Mouse (Mus musculus) gastrocnemius, postnatal 25 days (tissue): ENCODE data around the gene Dera. TPM values are rescaled to one million over a fixed set of nuclear protein-coding genes. Genes with fewer than 3 reads are reported as not detected.
"Not testable (repeated sequence)": the region's sequence is repeated elsewhere in the genome, so short reads cannot be mapped to it uniquely, and the experiment has no call there.

ENCODE experiments used
- DNase-seq: peaks from one replicate; pipeline ENCODE4 v3.0.0; 2022
- long read RNA-seq, 2 experiments: library from polyadenylated mRNA; stranded (forward); transcript quantifications; one replicate each; pipeline ENCODE4 v2.0.0; 2021
- total RNA-seq, 2 experiments: library from RNA; stranded (reverse); gene quantifications; 1 replicate in 1 of 2; 2 replicates in 1 of 2; pipeline ENCODE4 v1.2.3; 2021

Gene Dera
- 10 to 100 TPM; 10.4 to 11.0 TPM for total RNA-seq
- long read RNA-seq, experiment 1, transcript Dera-201 (9 exons, 1,729 nt) = major isoform, 6 of 7 reads
- long read RNA-seq, experiment 1, partial matches to known transcripts = 0 of 7 reads
- long read RNA-seq, experiment 1, other reads (novel, unspliced or antisense) = 0 of 7 reads
- long read RNA-seq, experiment 2, transcript Dera-201 (9 exons, 1,729 nt) = major isoform, 13 of 14 reads
- long read RNA-seq, experiment 2, partial matches to known transcripts = 0 of 14 reads
- long read RNA-seq, experiment 2, other reads (novel, unspliced or antisense) = 0 of 14 reads

DNA sequence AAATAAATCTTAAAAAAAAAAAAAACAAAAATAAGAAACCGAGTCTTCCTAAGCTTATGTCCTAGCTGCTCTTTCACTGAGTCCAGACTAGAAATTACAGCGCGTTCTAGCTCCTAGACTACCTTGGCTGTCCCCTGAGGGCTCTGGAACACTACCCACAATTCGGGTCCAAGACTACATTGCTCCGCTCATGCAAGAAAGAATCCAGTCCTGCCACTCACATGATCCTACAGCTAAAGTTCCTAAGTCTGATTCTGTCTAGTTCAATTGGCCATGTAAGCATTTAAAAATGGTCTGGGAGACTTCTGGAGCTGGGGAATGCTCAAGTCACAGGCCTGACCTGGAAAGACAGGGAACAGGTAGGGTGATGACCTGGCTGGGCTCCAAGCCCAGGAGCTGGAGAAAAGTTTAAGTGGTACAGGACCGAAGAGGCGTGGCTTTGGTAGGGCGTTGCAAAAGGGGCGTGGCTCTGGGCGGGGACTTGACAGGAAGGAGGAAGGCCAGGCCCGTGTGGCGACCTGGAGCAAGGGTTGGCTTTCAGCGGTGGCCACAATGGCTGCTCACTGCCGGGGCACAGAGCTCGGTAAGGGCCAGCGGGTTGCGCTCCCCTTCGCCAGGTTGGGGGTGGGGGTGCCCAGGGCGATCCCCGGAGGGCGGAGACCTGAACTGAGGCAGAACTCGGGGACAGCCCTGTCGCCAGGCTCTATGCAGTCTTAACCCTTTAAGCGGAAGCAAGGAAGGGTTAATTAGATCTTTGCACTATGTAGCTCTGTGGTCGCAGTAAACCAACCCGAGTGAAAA is at the start of gene Dera:
Dera (plus strand) TSS at position 491 of the 801 bp plus-strand sequence.
- DNase-seq = peak; percentile 73

DNA sequence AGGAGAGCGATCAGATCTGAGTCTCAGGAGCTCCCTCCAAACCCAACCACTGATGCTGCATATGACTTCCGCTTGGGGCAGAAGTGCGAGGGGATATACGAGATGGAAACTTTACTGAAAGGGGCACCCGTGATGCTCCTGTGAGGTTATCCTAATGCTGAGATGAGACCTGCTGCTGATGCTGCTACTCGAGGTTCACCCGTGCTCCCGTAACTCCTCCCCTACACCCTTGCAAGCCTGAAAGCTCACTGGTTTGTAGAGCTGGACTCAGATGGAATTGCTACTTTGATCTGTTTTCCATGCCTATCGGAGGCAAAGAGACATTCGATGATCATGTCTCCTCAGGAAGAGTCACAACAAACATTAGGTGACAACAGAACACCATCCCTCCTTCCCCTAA is 48.1 kb upstream of the Dera start:
- no peak for DNase-seq

DNA sequence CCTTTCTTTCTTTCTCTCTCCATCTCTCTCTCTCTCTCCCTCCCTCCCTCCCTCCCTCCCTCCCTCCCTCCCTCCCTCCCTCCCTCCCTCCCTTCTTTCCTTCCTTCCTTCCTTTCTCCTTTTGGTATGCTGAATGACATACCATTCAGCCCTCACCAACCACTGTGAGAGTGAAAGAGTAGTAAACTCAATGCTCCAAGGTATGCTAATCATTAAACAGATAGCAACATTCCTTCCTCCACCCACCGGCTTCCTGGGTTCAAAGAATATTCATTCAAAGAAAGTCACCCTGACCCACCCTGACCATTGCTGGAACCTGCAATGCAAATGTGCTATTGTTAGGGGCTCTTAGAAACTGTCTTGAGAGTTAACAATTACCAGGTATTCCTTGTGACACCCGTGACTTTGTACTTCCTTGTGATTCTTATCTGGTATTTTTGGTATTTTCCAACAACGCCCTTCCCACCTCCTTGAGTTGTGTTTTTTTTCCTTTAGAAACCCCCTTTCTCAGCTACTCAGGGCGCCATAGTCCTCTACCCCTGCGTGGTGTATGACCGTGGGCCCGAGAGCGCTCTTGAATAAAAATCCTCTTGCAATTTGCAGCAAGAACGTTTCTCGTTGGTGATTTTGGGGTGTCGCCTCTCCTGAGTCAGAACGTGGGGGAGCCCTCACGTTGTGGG is 45.5 kb upstream of the Dera start:
- not testable (repeated sequence) for DNase-seq

DNA sequence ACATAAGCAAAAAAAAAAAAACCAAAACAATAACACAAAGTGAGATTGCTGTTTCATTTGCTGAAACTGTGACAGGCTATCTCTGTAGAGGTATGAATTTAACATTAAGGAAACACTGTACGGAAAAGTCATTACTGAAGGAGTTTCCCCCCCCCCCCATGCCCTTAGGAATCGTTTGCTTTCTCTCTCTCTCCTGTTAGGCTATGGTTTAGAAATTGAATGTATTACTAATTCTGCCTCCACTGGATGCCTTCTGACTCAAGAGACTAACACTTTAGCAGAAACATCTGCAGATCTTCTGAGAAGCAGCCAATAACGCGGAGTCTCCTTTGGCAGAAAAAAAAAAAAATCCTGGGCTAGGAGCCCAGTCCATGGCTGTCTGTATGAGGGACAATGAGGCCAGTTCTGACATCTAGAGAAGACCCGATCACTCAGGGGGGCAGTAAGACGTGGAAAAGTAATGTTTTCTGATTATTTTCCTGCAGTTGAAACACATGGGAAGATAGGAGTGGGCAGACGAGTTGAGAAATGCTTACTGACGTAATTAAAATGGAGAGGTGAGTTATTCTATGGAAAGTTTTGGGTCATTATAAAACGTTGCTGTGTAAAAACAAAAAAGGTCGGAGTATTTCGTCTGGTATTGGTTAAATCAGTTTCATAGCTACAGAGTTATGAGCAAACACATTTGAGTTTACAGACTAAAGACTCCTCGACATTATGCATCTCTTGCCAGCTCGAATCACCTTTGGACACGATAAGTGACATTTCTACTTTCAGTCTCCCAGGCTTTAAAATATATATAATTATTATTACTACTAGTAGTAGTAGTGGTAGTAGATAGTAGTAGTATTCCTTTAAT is 43.9 kb upstream of the Dera start:
- peak; percentile 52 for DNase-seq

DNA sequence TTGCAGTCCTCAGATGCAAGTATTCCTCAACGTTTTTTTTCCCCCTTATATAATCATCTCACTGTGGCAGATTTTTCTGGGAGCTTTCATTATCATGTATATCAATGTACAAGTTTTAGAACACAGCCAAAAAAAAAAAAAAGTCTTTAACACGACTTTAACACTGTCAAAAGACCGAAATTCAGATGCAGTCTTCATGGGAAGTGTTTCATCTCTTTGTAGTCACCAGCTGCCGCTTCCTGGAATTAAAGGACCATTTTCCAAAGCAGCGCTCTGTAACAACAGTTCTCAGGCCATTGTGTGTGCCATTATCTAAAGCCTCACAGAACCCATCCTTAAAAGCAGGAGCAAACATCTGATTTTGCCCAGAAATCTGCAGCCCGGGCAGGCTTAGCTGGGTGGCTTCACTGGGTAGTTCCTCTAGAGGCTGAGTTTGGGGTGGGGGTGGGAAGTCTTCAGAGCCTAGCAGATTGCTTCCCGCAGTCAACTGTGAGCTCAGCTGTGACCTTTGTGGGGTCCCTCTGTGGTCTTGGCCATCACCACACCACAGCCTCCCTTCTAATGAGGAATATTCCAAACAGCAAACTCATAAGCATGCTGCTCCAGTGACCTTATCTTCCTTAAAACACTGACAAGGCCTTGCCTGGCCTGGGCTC is 41.6 kb upstream of the Dera start:
- no peak for DNase-seq

DNA sequence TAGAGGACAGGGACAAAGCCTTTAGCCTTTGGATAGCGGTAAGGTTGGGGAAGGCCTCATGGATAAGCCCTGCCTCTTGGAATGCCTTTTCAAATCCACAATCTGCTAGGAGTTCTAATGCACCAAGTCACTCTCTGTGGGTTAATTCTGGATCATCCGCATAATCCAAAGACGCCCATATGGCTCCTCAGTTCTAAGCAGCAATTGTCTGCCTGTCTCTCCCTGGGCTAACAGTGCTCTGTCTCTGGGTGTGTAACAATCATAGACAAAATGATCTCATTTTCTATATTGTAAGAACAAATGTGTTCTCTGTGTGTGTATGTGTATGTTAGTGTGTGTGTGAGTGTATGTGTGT is 41.1 kb upstream of the Dera start:
- no peak for DNase-seq

DNA sequence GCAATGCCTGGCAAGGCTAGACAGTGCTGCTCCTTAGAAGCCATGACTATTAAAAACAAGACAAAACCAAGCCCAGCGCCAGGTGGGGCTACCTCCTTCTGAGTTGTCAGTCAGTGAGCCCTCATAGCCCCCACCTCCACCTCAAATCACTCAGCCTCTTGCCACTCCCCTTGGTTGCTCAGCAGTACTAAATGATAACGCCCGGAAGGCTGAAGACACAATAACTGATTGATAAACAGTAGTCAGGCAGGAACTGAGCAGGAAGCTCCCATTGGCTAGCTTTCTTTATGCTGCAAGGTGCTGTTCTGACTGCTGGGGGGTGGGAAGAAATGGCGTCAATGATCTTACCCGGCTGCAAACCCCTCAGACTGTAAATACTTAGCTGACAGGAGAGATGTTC is 37.5 kb upstream of the Dera start:
- DNase-seq = no peak

DNA sequence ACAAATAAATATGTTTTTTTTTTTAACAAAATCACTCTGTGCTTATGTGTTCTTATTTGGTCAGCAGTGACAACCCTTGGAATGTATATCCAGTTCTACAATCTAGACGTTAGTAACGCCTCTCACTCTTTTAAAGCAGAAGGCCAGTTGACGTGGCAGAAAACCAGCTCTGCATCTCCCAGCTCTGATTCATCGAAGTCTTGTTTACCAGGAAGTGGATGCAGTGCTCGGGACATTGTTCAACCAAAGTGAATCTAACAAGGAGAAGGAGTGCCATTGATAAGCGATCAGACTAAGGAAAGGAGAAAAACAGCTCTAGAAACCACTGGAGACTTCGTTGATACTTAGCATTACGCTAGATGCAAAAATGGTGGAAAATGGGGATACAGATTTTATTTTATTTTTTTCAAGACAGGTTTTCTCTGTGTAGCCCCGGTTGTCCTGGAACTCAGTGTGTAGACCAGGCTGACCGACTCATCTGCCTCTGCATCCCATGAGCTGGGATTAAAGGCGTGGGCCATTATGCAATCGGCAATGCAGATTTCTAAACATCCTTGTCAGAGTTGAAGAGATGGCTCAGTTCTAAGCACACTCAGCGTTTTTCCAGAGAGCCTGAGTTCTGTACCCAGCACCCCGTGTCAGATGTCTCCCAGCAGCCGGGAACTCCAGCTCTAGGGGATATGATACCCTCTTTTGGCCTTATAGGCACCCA is 32.0 kb upstream of the Dera start:
- no peak for DNase-seq

DNA sequence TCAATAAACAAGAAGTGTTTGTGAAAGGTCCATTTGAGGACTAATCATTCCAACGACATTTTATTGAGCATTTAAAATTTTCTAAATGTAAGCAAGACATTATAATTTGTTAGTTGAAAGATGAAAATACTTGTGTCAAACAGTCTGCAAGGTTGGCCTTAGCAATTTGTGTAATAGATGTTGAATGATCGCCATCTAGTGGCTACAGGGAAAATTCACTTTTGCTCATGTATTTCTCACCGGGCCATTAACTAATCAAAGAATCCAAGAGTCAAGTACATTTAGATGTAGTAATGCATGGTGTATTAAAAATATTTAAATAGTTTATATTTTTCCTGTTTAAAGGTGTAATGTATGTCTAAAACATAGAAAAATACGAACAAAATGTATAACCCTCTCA is 30.4 kb upstream of the Dera start:
- no peak for DNase-seq

DNA sequence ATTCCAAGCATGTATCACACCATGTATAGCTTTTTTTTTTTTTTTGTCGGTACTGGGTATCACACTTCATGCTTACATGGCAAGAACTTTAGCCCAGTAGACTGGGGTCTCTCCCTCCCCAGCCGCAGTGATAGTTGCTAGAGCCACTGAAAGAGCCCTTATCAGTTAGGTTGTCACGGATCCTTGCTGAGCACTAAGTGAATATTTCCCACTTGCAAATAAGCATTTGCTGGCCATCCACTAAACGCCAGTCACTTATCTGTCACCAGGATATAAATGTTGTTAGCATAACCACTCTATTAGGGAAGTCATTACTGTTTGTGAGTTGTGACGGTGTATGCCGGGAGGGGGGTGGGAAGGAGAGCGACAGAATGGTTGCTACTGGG is 19.9 kb upstream of the Dera start:
- no peak for DNase-seq

DNA sequence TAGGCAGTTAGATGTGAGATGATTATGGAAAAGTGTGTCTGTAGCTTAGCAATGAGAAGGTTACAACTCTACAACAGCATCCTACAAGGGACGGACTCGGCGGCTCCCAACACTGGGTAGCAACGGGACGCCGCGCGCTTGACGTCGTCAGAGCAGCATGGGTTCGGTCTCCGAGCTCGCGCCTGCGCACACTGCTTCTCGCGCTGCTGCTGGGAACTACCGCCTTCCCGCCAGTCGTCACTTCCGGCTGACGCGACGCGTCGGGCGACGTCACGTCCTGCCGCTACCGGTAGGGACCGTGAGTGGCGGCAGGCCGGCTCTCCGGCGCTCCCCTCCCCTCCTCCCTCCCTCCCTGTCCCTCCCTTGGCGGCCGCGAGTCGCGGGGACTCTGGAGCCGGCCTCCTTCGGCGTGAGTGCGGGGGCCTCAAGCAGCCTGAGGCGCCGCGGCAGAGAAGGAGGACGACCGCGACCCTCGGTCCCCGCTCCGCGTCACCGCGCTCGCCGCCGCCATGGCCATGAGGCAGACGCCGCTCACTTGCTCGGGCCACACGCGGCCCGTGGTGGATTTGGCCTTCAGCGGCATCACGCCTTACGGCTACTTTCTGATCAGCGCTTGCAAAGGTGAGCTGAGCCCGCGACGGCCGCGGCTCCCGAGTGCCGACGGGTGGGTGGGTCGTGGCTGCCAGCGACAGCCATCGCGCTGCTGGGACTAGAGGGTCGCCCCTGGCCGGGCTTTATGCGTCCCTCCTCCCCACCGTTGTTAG is 19.3 kb upstream of the Dera start, which contains the start of gene Strap:
Strap (plus strand) TSS at position 233 of the 764 bp plus-strand sequence.
- DNase-seq = peak; percentile 91

DNA sequence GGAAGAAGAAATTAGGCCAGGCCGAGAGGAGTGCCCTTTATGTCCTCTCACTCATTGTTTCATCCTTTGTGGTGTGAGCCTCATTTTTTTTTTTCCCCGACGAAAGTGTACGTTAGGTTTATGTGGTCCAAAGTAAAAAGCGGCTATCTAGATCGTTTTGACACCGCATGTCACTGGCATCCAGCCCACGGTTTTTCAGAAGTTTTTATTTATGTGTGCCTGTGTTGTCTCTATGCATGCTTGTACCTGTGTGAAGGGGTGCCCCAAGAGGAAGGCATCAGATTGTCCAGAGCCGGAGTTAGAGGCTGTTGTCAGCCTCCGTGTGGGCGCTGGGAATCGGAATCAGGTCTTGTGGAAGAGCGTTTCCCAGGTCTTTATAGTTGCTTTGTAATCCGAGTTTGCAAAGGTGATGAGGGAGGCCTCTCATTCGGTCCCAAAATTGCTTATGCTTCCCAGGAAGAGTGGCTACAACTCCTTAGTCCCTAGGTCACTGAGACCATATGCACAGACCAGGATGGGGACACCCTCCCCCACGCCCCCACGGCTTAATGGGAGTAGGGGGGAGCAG is 18.6 kb upstream of the Dera start:
- DNase-seq = no peak

DNA sequence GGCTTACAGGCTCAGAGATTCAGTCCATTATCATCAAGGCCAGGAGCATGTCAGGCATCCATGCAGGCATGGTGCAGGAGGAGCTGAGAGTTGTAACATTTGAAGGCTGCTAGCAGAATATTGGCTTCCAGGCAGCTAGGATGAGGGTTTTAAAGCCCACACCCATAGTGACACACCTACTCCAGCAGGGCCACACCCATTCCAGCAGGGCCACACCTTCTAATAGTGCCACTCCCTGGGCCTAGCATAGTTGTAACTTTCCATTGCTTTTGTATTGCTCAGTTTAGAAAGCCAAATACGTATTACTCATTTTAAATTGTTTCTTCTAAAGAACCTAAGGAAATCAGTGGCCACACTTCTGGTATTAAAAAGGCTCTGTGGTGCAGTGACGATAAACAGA is 13.4 kb upstream of the Dera start:
- no peak for DNase-seq

DNA sequence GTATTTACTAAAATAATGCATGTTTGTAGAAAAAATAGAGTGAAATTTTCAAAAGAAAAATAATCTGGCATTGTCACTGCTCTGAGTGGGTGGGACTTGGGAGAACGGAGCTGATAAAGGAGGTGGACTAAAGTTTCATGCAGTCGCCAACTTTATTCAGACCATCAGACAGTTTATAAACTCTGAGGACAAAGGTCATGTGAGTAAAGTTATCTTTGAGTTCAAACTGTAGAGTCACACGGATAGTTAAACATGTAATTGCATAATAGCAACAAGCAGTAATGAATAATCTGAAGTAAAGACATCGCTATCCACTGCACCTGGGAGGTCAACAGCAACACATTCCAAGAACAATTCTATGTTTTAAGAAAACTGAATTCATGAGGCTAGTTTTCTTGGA is 9.6 kb upstream of the Dera start:
- no peak for DNase-seq

DNA sequence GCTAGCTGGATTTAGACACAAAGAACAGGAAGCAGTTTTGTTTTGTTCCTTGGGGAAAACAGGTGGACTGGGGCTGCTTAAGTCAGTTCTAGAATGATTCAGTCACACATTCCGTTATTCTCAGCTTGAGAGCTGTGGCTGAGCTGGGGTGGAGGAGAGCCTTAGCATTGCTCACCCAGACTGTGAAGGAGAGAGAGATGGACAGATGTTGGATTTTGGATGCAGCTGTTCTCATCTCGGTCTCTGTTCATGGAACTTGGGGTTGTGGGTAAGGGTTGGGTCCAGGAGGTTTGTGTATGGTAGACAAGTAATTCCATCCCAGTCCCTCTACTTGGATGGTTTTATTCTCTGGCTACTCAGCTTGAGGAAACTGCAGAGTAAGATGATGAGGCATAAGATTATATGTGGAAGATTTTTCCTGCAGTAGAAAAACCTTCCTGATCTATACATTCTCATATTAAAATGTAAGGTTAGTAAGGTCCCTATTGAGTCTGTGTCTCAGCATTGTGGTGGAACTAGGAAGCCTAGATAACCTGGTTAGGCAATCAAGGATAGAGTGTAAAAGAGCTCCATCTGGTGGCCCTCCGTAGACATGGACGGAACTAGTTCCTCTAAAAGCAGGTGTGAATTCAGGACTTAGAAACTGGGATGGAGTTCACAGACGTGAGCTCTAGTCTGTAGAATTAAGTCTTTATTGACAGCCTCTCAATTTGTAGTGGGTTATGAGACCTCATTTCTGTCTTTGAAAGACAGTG is 7.0 kb upstream of the Dera start:
- DNase-seq = no peak

DNA sequence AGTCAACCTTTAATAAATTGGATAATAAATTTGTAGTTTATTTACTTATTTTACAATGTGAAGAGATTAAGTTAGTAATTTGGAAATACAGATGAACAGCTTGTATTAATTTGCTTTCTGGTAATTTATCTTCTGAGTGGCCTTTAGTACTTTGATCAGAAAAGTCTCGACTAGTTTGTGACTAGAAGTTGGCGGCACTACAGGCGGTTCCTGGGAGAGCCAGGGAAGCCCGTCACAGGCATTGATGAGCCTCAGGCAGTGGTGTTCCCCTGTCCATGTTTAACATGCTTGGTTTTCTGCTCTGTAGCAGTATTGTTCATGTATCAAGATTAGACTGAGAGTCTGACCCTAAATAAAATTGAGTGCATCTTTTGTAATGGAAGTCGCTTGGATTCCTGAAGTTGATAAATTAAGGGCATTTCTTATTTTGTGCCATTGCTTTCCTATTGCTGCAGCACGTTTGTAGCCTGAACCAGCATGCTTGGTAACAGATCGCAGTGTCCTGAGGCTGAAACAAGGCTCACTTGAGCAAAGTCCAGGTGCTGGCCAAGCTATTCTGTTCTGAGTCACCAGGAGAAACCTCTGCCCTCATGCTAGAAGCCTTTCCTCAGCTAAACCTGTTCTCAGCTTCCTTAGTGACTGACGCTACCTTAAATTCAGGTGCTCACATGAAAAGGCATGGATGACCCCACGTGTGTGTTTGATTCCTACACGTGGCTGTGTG is 2.6 kb upstream of the Dera start:
- DNase-seq = no peak

DNA sequence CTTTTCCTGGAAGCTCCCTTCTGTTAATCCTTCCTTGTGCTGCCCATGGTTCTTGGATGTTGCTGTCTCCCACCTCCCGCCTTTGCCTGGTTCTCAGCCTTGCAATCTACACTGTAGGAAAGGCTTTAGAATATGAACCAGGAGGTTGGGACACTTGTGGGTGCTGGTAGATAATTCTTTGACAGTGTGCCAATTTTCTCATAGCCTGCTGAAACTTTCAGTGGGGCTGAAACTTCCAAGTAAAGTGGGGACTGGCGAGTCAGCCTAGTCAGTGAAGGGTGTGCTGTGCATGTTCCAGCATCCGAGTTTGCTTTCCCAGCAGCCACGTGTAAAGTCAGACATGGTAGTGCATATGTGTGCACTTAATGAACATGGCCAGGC is 2.1 kb upstream of the Dera start:
- DNase-seq = no peak

DNA sequence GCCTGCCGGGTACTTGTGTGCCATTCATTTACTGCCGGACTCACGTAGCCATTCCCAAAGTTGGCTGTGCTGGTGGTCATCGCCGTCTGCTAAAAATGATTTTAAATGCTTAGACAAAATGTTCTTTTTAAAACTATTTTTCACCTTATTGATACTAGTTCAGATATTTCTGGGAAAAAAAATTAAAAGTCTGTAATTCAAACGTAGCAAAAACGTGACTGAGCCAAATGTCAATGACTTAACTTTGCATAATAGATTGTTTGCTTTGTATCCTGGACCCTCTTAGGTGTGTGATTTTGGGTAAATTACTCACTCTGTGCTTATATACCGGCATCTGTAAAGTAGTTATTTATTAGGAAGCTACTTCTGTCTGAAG is 499 bp downstream of the Dera start:
- DNase-seq = no peak

DNA sequence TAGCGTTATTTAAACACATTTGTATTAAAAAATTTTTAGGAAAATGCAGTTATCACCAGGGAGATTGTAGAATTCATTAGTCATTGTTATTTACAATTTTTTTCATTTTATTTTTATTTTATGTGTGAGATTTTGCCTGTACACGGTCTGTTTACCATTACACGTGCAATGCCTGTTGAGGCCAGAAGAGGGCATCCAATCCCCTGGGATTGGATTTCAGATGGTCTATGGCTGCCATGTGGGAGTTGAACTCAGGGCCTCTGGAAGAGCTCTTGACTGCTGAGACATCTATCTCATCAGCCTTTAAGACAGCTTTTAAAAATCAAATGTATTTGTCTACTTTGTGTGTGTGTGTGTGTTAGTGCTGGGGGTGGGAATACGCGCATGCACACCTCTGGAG is 2.0 kb downstream of the Dera start:
- no peak for DNase-seq
